Mouse (Mus musculus) ovary, postnatal 14 days (tissue): Measurements from ENCODE around the gene Gm7978.
"Not testable (repeated sequence)": the region's sequence is repeated elsewhere in the genome, so short reads cannot be mapped to it uniquely, and the experiment has no call there.

Source experiments
- DNase-seq: peaks from one replicate; pipeline ENCODE4 v3.0.0; 2022; ENCODE audit warnings: low spot score

Gm7978 gene

GRCm38 (mm10) chr5:95736073-95736472 is at the start of gene Gm7978:
TSS of gene Gm7978 (minus strand) at chr5:95736173.
- DNase-seq = not testable (repeated sequence)

GRCm38 (mm10) chr5:95775690-95776089 is 39.7 kb upstream of the Gm7978 start, which contains the start of gene E330014E10Rik:
TSS of gene E330014E10Rik (plus strand) at chr5:95775990.
- DNase-seq = not testable (repeated sequence)

GRCm38 (mm10) chr5:95741714-95742113 is 5.7 kb upstream of the Gm7978 start, which contains the start of gene Gm7982:
TSS of gene Gm7982 (plus strand) at chr5:95742014.
- not testable (repeated sequence) for DNase-seq
